Mouse (Mus musculus): Measurements from ENCODE around the gene Sp140. TPM values are rescaled to one million over a fixed set of nuclear protein-coding genes. Genes with fewer than 3 reads are reported as not detected.

The Sp140 gene
- polyA plus RNA-seq, 1 experiment from 2014 or later = 2.4 TPM

GRCm38 (mm10) chr1:85686666-85687065 lies 86.5 kb downstream of the Sp140 start:
- no peak overlapping the region for H3K4me3 ChIP-seq (replicated peaks; ENCODE audit: low read length)
- H3K36me3 ChIP-seq (ENCODE audit: control insufficient read depth, insufficient read depth, low read length) = no peaks in the 10 kb centered on the region
- 39% methylated on average over 5 of the region's 5 CpGs for WGBS
- no peak overlapping the region for H3K27ac ChIP-seq (ENCODE audit: low read length)
- no peak overlapping the region for H3K9ac ChIP-seq (ENCODE audit: low read length)
- no peaks in the 10 kb centered on the region for H3K4me1 ChIP-seq (ENCODE audit: control insufficient read depth, insufficient read depth, low read length)
- H3K27me3 ChIP-seq (ENCODE audit: control insufficient read depth, insufficient read depth, low read length) = no peaks in the 10 kb centered on the region
- H3K4me2 ChIP-seq (ENCODE audit: low read depth, low read length) = no peak overlapping the region
- ATAC-seq (ENCODE audit: insufficient read depth, low FRiP score) = no peak
- no peaks in the 10 kb centered on the region for H3K9me3 ChIP-seq (replicated peaks; ENCODE audit: control insufficient read depth, low read length)

- H3K27me3 ChIP-seq (ENCODE audit: control insufficient read depth, insufficient read depth, low read length) = no peaks in the 10 kb centered on the region
- ATAC-seq (ENCODE audit: insufficient read depth, low FRiP score) = no peak
- no peak overlapping the region for H3K9ac ChIP-seq (ENCODE audit: low read length)
- no peak overlapping the region for H3K27ac ChIP-seq (ENCODE audit: low read length)
- H3K36me3 ChIP-seq (ENCODE audit: control insufficient read depth, insufficient read depth, low read length) = no peaks in the 10 kb centered on the region
- WGBS = 57% methylated on average over 5 of the region's 5 CpGs
- H3K4me3 ChIP-seq (replicated peaks; ENCODE audit: low read length) = no peak overlapping the region
- no peaks in the 10 kb centered on the region for H3K9me3 ChIP-seq (replicated peaks; ENCODE audit: control insufficient read depth, low read length)
- H3K4me2 ChIP-seq (ENCODE audit: low read depth, low read length) = no peak overlapping the region
- H3K4me1 ChIP-seq (ENCODE audit: control insufficient read depth, insufficient read depth, low read length) = no peaks in the 10 kb centered on the region
Observed at GRCm38 (mm10) chr1:85687346-85687745, 87.2 kb downstream of the Sp140 start.

- no peaks in the 10 kb centered on the region for H3K36me3 ChIP-seq (ENCODE audit: control insufficient read depth, insufficient read depth, low read length)
- no peaks in the 10 kb centered on the region for H3K9me3 ChIP-seq (replicated peaks; ENCODE audit: control insufficient read depth, low read length)
- ATAC-seq (ENCODE audit: insufficient read depth, low FRiP score) = no peak
- H3K27ac ChIP-seq (ENCODE audit: low read length) = no peak overlapping the region
- WGBS = 82% methylated on average over 3 of the region's 3 CpGs
- no peak overlapping the region for H3K4me3 ChIP-seq (replicated peaks; ENCODE audit: low read length)
- H3K4me1 ChIP-seq (ENCODE audit: control insufficient read depth, insufficient read depth, low read length) = no peaks in the 10 kb centered on the region
- no peaks in the 10 kb centered on the region for H3K27me3 ChIP-seq (ENCODE audit: control insufficient read depth, insufficient read depth, low read length)
- no peak overlapping the region for H3K9ac ChIP-seq (ENCODE audit: low read length)
- H3K4me2 ChIP-seq (ENCODE audit: low read depth, low read length) = no peak overlapping the region
Observed at GRCm38 (mm10) chr1:85690544-85690943, 90.4 kb downstream of the Sp140 start.

GRCm38 (mm10) chr1:85692281-85692680 lies 92.1 kb downstream of the Sp140 start:
- 71% methylated on average over 1 of the region's 1 CpGs for WGBS

GRCm38 (mm10) chr1:85693280-85693679 lies 93.1 kb downstream of the Sp140 start:
- no peak overlapping the region for H3K4me3 ChIP-seq (replicated peaks; ENCODE audit: low read length)
- 66% methylated on average over 3 of the region's 3 CpGs for WGBS

More at GRCm38 (mm10) chr1:85692281-85692680, 92.1 kb downstream of the Sp140 start:
- Histone ChIP-seq H3K4me3 (replicated peaks; ENCODE audit: low read length) (no peak overlapping the region), H3K4me2 (ENCODE audit: low read depth, low read length) (no peak overlapping the region), H3K27me3 (ENCODE audit: control insufficient read depth, insufficient read depth, low read length) (no peaks in the 10 kb centered on the region), H3K36me3 (ENCODE audit: control insufficient read depth, insufficient read depth, low read length) (no peaks in the 10 kb centered on the region), H3K9ac (ENCODE audit: low read length) (no peak overlapping the region), H3K9me3 (replicated peaks; ENCODE audit: control insufficient read depth, low read length) (no peaks in the 10 kb centered on the region), H3K4me1 (ENCODE audit: control insufficient read depth, insufficient read depth, low read length) (no peaks in the 10 kb centered on the region), H3K27ac (ENCODE audit: low read length) (no peak overlapping the region)
- no peak for ATAC-seq (ENCODE audit: insufficient read depth, low FRiP score)

More at GRCm38 (mm10) chr1:85693280-85693679, 93.1 kb downstream of the Sp140 start:
- H3K36me3 ChIP-seq (ENCODE audit: control insufficient read depth, insufficient read depth, low read length) = no peaks in the 10 kb centered on the region
- no peaks in the 10 kb centered on the region for H3K4me1 ChIP-seq (ENCODE audit: control insufficient read depth, insufficient read depth, low read length)
- H3K27me3 ChIP-seq (ENCODE audit: control insufficient read depth, insufficient read depth, low read length) = no peaks in the 10 kb centered on the region
- no peak overlapping the region for H3K27ac ChIP-seq (ENCODE audit: low read length)
- H3K9me3 ChIP-seq (replicated peaks; ENCODE audit: control insufficient read depth, low read length) = no peaks in the 10 kb centered on the region
- no peak overlapping the region for H3K4me2 ChIP-seq (ENCODE audit: low read depth, low read length)
- ATAC-seq (ENCODE audit: insufficient read depth, low FRiP score) = no peak
- H3K9ac ChIP-seq (ENCODE audit: low read length) = no peak overlapping the region

Other genes with a start within 250 kb of the Sp140 start
- gene G530012D18Rik, start 24.7 kb upstream of the Sp140 start, polyA plus RNA-seq (2015; fragmentation: Nextera tagmentation; extraction: Ambion mirVana) = not detected in 2 replicates
- gene Sp110, start 1.6 kb upstream of the Sp140 start, polyA plus RNA-seq (2015; fragmentation: Nextera tagmentation; extraction: Ambion mirVana) = 2.5 and 2.7 TPM in 2 replicates
- gene Sp100, start 49.6 kb downstream of the Sp140 start, polyA plus RNA-seq (2015; fragmentation: Nextera tagmentation; extraction: Ambion mirVana) = 1.8 and 3.0 TPM in 2 replicates
- 1.0 and 1.3 TPM in 2 replicates for gene A630001G21Rik, start 178.3 kb downstream of the Sp140 start, polyA plus RNA-seq (2015; fragmentation: Nextera tagmentation; extraction: Ambion mirVana)
- gene Cab39, start 193.1 kb downstream of the Sp140 start, polyA plus RNA-seq (2015; fragmentation: Nextera tagmentation; extraction: Ambion mirVana) = 23.8 and 25.4 TPM in 2 replicates

All from stomach, embryonic 16.5 days (tissue).